Mouse (Mus musculus): Measurements from ENCODE around the gene Dnaaf5. TPM values are rescaled to one million over a fixed set of nuclear protein-coding genes. Genes with fewer than 3 reads are reported as not detected.

The Dnaaf5 gene
- polyA plus RNA-seq, 1 experiment from 2014 or later = 6.6 TPM

DNA sequence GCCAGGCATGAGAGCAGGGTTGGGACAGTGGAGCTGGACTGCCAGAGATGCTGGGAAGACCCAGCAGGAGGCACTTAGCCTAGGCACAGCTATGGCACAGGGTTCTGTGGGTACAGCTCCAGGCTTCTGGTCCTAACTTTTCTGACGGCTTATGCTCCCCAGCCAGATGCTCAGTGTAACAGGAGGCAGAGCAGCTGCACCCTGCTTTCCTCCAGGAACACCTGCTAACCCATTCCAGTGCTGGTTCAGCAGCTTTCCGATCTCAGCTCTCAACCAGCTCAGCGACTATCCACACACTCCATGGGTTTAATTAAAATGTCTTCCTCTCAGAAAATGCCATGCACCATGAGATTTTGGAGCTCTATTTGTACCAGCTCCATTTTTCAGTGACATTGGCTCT, 66.8 kb downstream of the Dnaaf5 start:
- no peaks in the 10 kb centered on the region for H3K4me1 ChIP-seq
- H3K36me3 ChIP-seq = peaks cover 26% of the 10 kb centered on the region; the same call in 1 of the 2 replicates
- no peak overlapping the region for H3K4me3 ChIP-seq
- no peaks in the 10 kb centered on the region for H3K27me3 ChIP-seq
- no peak for ATAC-seq (ENCODE audit: borderline replicate concordance, extremely low read depth, low FRiP score, low TSS enrichment)
- H3K9me3 ChIP-seq = no peaks in the 10 kb centered on the region
- H3K4me2 ChIP-seq = no peak overlapping the region
- WGBS = 90% methylated on average over 3 of the region's 3 CpGs
- H3K27ac ChIP-seq = no peak overlapping the region
- no peak overlapping the region for H3K9ac ChIP-seq

- Histone ChIP-seq H3K4me3 (no peak overlapping the region), H3K9me3 (no peaks in the 10 kb centered on the region), H3K9ac (no peak overlapping the region), H3K4me2 (no peak overlapping the region), H3K27me3 (no peaks in the 10 kb centered on the region), H3K4me1 (no peaks in the 10 kb centered on the region), H3K36me3 (peaks cover 47% of the 10 kb centered on the region), H3K27ac (no peak overlapping the region; the same call in 1 of the 2 replicates)
- ATAC-seq (ENCODE audit: borderline replicate concordance, extremely low read depth, low FRiP score, low TSS enrichment) = no peak
- 72% methylated on average over 4 of the region's 4 CpGs for WGBS
Measured at GRCm38 (mm10) chr5:139220006-139220515, 70.0 kb downstream of the Dnaaf5 start.

- 74% methylated on average over 4 of the region's 4 CpGs for WGBS
- H3K9me3 ChIP-seq = no peaks in the 10 kb centered on the region
- no peak overlapping the region; the same call in 1 of the 2 replicates for H3K27ac ChIP-seq
- no peak for ATAC-seq (ENCODE audit: borderline replicate concordance, extremely low read depth, low FRiP score, low TSS enrichment)
- peaks cover 47% of the 10 kb centered on the region for H3K36me3 ChIP-seq
- no peak overlapping the region for H3K4me2 ChIP-seq
- no peak overlapping the region for H3K4me3 ChIP-seq
- no peaks in the 10 kb centered on the region for H3K27me3 ChIP-seq
- H3K4me1 ChIP-seq = no peaks in the 10 kb centered on the region
- H3K9ac ChIP-seq = no peak overlapping the region
Measured at GRCm38 (mm10) chr5:139220610-139221009, 70.6 kb downstream of the Dnaaf5 start.

- no peaks in the 10 kb centered on the region for H3K27me3 ChIP-seq
- H3K9me3 ChIP-seq = no peaks in the 10 kb centered on the region
- no peak overlapping the region for H3K27ac ChIP-seq
- H3K9ac ChIP-seq = no peak overlapping the region
- peaks cover 59% of the 10 kb centered on the region for H3K36me3 ChIP-seq
- H3K4me1 ChIP-seq = no peaks in the 10 kb centered on the region
- H3K4me3 ChIP-seq = no peak overlapping the region
- no peak overlapping the region for H3K4me2 ChIP-seq
- no peak for ATAC-seq (ENCODE audit: borderline replicate concordance, extremely low read depth, low FRiP score, low TSS enrichment)
- 97% methylated on average over 10 of the region's 10 CpGs for WGBS
Measured at GRCm38 (mm10) chr5:139223331-139223730, 73.3 kb downstream of the Dnaaf5 start.

- no peak overlapping the region for H3K4me2 ChIP-seq
- no peak overlapping the region for H3K27ac ChIP-seq
- no peaks in the 10 kb centered on the region for H3K27me3 ChIP-seq
- no peak overlapping the region for H3K4me3 ChIP-seq
- H3K4me1 ChIP-seq = no peaks in the 10 kb centered on the region
- H3K9me3 ChIP-seq = no peaks in the 10 kb centered on the region
- H3K36me3 ChIP-seq = peaks cover 76% of the 10 kb centered on the region
- 88% methylated on average over 4 of the region's 4 CpGs for whole genome bisulfite sequencing
- ATAC-seq (ENCODE audit: borderline replicate concordance, extremely low read depth, low FRiP score, low TSS enrichment) = no peak
- H3K9ac ChIP-seq = no peak overlapping the region
Measured at GRCm38 (mm10) chr5:139227236-139227635, 77.2 kb downstream of the Dnaaf5 start.

- H3K36me3 ChIP-seq = peaks cover 77% of the 10 kb centered on the region
- no peak overlapping the region for H3K4me2 ChIP-seq
- no peaks in the 10 kb centered on the region for H3K27me3 ChIP-seq
- no peak overlapping the region for H3K9ac ChIP-seq
- no peak overlapping the region for H3K4me3 ChIP-seq
- no peak for ATAC-seq (ENCODE audit: borderline replicate concordance, extremely low read depth, low FRiP score, low TSS enrichment)
- no peak overlapping the region for H3K27ac ChIP-seq
- no peaks in the 10 kb centered on the region for H3K4me1 ChIP-seq
- WGBS = 93% methylated on average over 2 of the region's 2 CpGs
- H3K9me3 ChIP-seq = no peaks in the 10 kb centered on the region
Measured at GRCm38 (mm10) chr5:139227645-139228044, 77.6 kb downstream of the Dnaaf5 start.

DNA sequence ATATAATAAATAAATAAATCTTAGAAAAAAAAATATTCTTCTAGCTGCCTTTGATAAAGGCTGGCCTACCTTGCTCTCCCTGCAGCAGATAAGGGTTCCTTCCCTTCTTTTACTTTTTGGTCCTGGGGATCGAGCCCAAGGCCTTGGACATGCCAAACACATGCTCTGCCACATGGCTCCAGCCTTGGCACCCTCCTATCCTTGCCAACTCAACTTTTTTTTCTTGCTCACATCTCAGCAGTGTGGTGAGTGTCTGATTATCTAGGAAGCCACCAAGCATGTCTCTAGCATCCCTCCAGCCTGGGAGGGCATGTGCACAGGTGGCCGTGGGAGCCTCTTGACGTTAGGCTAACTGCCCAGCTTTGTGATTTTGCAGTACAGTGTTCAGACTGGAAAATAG, 78.3 kb downstream of the Dnaaf5 start:
- Histone ChIP-seq H3K27ac (no peak overlapping the region), H3K9me3 (no peaks in the 10 kb centered on the region), H3K36me3 (peaks cover 77% of the 10 kb centered on the region), H3K4me1 (no peaks in the 10 kb centered on the region), H3K27me3 (no peaks in the 10 kb centered on the region), H3K4me3 (no peak overlapping the region), H3K4me2 (no peak overlapping the region), H3K9ac (no peak overlapping the region)
- 93% methylated on average over 3 of the region's 3 CpGs for WGBS
- ATAC-seq (ENCODE audit: borderline replicate concordance, extremely low read depth, low FRiP score, low TSS enrichment) = no peak

- WGBS = 96% methylated on average over 3 of the region's 3 CpGs
- Histone ChIP-seq H3K4me3 (no peak overlapping the region), H3K9me3 (no peaks in the 10 kb centered on the region), H3K27ac (no peak overlapping the region), H3K4me2 (no peak overlapping the region), H3K4me1 (no peaks in the 10 kb centered on the region), H3K36me3 (peaks cover 77% of the 10 kb centered on the region), H3K27me3 (no peaks in the 10 kb centered on the region), H3K9ac (no peak overlapping the region)
- ATAC-seq (ENCODE audit: borderline replicate concordance, extremely low read depth, low FRiP score, low TSS enrichment) = no peak
Measured at GRCm38 (mm10) chr5:139229716-139230115, 79.7 kb downstream of the Dnaaf5 start.

DNA sequence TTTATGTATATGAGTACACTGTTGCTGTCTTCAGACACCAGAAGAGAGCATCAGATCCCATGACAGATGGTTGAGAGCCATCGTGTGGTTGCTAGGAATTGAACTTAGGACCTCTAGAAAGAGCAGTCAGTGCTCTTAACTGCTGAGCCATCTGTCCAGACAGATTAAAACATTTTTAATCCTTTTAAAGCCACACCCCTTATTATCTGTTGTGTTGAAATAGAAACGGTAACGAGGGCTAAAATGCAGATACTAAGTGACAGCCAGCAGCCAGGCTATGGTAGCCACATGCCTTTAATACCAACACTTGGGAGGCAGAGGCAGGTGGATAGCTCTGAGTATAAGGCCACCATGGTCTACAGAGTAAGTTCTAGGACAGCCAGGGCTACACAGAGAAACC, 82.1 kb downstream of the Dnaaf5 start:
- ATAC-seq (ENCODE audit: borderline replicate concordance, extremely low read depth, low FRiP score, low TSS enrichment) = no peak
- H3K36me3 ChIP-seq = peaks cover 73% of the 10 kb centered on the region
- no peaks in the 10 kb centered on the region for H3K27me3 ChIP-seq
- no peak overlapping the region for H3K4me2 ChIP-seq
- H3K9ac ChIP-seq = no peak overlapping the region
- H3K9me3 ChIP-seq = no peaks in the 10 kb centered on the region
- H3K4me1 ChIP-seq = no peaks in the 10 kb centered on the region
- no peak overlapping the region for H3K4me3 ChIP-seq
- WGBS = 84% methylated on average over 3 of the region's 3 CpGs
- no peak overlapping the region for H3K27ac ChIP-seq

- ATAC-seq (ENCODE audit: borderline replicate concordance, extremely low read depth, low FRiP score, low TSS enrichment) = no peak
- 90% methylated on average over 4 of the region's 4 CpGs for WGBS
- H3K27ac ChIP-seq = no peak overlapping the region
- H3K4me2 ChIP-seq = no peak overlapping the region
- no peaks in the 10 kb centered on the region for H3K27me3 ChIP-seq
- H3K9ac ChIP-seq = no peak overlapping the region
- H3K4me1 ChIP-seq = no peaks in the 10 kb centered on the region
- H3K4me3 ChIP-seq = no peak overlapping the region
- peaks cover 72% of the 10 kb centered on the region for H3K36me3 ChIP-seq
- H3K9me3 ChIP-seq = no peaks in the 10 kb centered on the region
Measured at GRCm38 (mm10) chr5:139234423-139234822, 84.4 kb downstream of the Dnaaf5 start.

Other genes with a start within 250 kb of the Dnaaf5 start
- 53.2 and 56.3 TPM in 2 replicates for gene Pdgfa, start 152.9 kb upstream of the Dnaaf5 start, polyA plus RNA-seq (2015; fragmentation: Nextera tagmentation; extraction: Ambion mirVana)
- gene Prkar1b, start 222 bp upstream of the Dnaaf5 start, polyA plus RNA-seq (2015; fragmentation: Nextera tagmentation; extraction: Ambion mirVana) = 16.0 and 16.9 TPM in 2 replicates
- 48.7 and 52.7 TPM in 2 replicates for gene Sun1, start 50.4 kb downstream of the Dnaaf5 start, polyA plus RNA-seq (2015; fragmentation: Nextera tagmentation; extraction: Ambion mirVana)
- gene Get4, start 102.1 kb downstream of the Dnaaf5 start, polyA plus RNA-seq (2015; fragmentation: Nextera tagmentation; extraction: Ambion mirVana) = 186 TPM in 2 replicates
- 5.8 and 6.2 TPM in 2 replicates for gene Adap1, start 175.4 kb downstream of the Dnaaf5 start, polyA plus RNA-seq (2015; fragmentation: Nextera tagmentation; extraction: Ambion mirVana)
- gene Cox19, start 201.2 kb downstream of the Dnaaf5 start, polyA plus RNA-seq (2015; fragmentation: Nextera tagmentation; extraction: Ambion mirVana) = 89.6 and 92.9 TPM in 2 replicates
- 0.10 TPM in 1 of 2 replicates, not detected in the other for gene Cyp2w1, start 202.4 kb downstream of the Dnaaf5 start, polyA plus RNA-seq (2015; fragmentation: Nextera tagmentation; extraction: Ambion mirVana)
- 5.2 and 6.3 TPM in 2 replicates for gene Gpr146, start 227.5 kb downstream of the Dnaaf5 start, polyA plus RNA-seq (2015; fragmentation: Nextera tagmentation; extraction: Ambion mirVana)